Mouse (Mus musculus) embryo, embryonic 11.5 days (tissue): ENCODE data around the gene Prkrip1.
A peak's percentile ranks its signal among the peaks of the same experiment; 100 is the strongest.
"Not testable (repeated sequence)": the region's sequence is repeated elsewhere in the genome, so short reads cannot be mapped to it uniquely, and the experiment has no call there.

ENCODE experiments used
- DNase-seq: peaks from one replicate; pipeline ENCODE4 v3.0.0-alpha.2; 2012; ENCODE audit warnings: low read depth, low spot score

Gene Prkrip1

GRCm38 (mm10) chr5:136163807-136164474 is 34.8 kb downstream of the Prkrip1 start:
- no peak for DNase-seq

GRCm38 (mm10) chr5:136160084-136160483 is 38.7 kb downstream of the Prkrip1 start:
- not testable (repeated sequence) for DNase-seq

GRCm38 (mm10) chr5:136155399-136155798 is 43.4 kb downstream of the Prkrip1 start:
- DNase-seq, result no peak

- DNase-seq, result no peak
Measured at GRCm38 (mm10) chr5:136152365-136152764, 46.4 kb downstream of the Prkrip1 start.

GRCm38 (mm10) chr5:136149134-136149576 is 49.6 kb downstream of the Prkrip1 start:
- DNase-seq, result not testable (repeated sequence)

- DNase-seq, result no peak
Measured at GRCm38 (mm10) chr5:136147704-136148103, 51.1 kb downstream of the Prkrip1 start.

GRCm38 (mm10) chr5:136146936-136147335 is 51.8 kb downstream of the Prkrip1 start:
- no peak for DNase-seq

- DNase-seq, result no peak
Measured at GRCm38 (mm10) chr5:136144606-136145430, 53.9 kb downstream of the Prkrip1 start.

- no peak for DNase-seq
Measured at GRCm38 (mm10) chr5:136143161-136143755, 55.5 kb downstream of the Prkrip1 start.

- DNase-seq, result no peak
Measured at GRCm38 (mm10) chr5:136142746-136143145, 56.0 kb downstream of the Prkrip1 start.

- DNase-seq, result no peak
Measured at GRCm38 (mm10) chr5:136140057-136140482, 58.7 kb downstream of the Prkrip1 start.

GRCm38 (mm10) chr5:136139393-136139792 is 59.4 kb downstream of the Prkrip1 start:
- no peak for DNase-seq

- DNase-seq, result peak; percentile 36
Measured at GRCm38 (mm10) chr5:136137658-136138274, 61.0 kb downstream of the Prkrip1 start.

GRCm38 (mm10) chr5:136136292-136136990 is 62.3 kb downstream of the Prkrip1 start:
- DNase-seq, result no peak

GRCm38 (mm10) chr5:136135571-136136291 is 63.0 kb downstream of the Prkrip1 start, which contains the start of the genes Lrwd1 and Alkbh4:
TSS of gene Lrwd1 (minus strand) at chr5:136136074.
TSS of gene Alkbh4 (plus strand) at chr5:136136146.
- peak; percentile 92 for DNase-seq
